Mouse (Mus musculus): ENCODE results near the gene Olfr370. TPM values are rescaled to one million over a fixed set of nuclear protein-coding genes. Genes with fewer than 3 reads are reported as not detected.

The Olfr370 gene
- total and polyA plus RNA-seq, 2 experiments, result not detected

GRCm38 (mm10) chr8:83562669-83563068, 27.1 kb downstream of the Olfr370 start:
- peaks cover 5% of the 10 kb centered on the region for H3K4me1 ChIP-seq (ENCODE audit: control insufficient read depth, insufficient read depth, low read length)
- WGBS, result 79% methylated on average over 3 of the region's 3 CpGs
- no peak for TF ChIP-seq CTCF (IDR thresholded peaks at IDR 0.05; ENCODE audit: low read depth, low read length)
- TF ChIP-seq POLR2A (IDR thresholded peaks at IDR 0.05; ENCODE audit: extremely low read depth, insufficient read depth, low read length), result no peak

GRCm38 (mm10) chr8:83563246-83563645, 27.7 kb downstream of the Olfr370 start:
- Histone ChIP-seq H3K27me3 (ENCODE audit: control insufficient read depth, insufficient read depth, low read length) (no peaks in the 10 kb centered on the region), H3K9ac (ENCODE audit: low read depth, low read length) (no peak overlapping the region), H3K79me2 (ENCODE audit: control insufficient read depth, insufficient read depth, low read length) (peaks cover 16% of the 10 kb centered on the region; the same call in 1 of the 2 replicates), H3K36me3 (ENCODE audit: control insufficient read depth, insufficient read depth, low read length) (no peaks in the 10 kb centered on the region), H3K27ac (replicated peaks; ENCODE audit: insufficient read depth, low read depth, low read length) (no peak overlapping the region), H3K4me1 (ENCODE audit: control insufficient read depth, insufficient read depth, low read length) (peaks cover 7% of the 10 kb centered on the region), H3K4me3 (ENCODE audit: insufficient read depth, low read depth, low read length) (no peak overlapping the region)
- TF ChIP-seq CTCF (IDR thresholded peaks at IDR 0.05; ENCODE audit: low read depth, low read length) (no peak), POLR2A (IDR thresholded peaks at IDR 0.05; ENCODE audit: extremely low read depth, insufficient read depth, low read length) (no peak)
- DNase-seq (ENCODE audit: extremely low read depth, low read depth, low spot score), result no peak
- 73% methylated on average over 4 of the region's 4 CpGs for WGBS

More at GRCm38 (mm10) chr8:83562669-83563068, 27.1 kb downstream of the Olfr370 start:
- Histone ChIP-seq H3K9ac (ENCODE audit: low read depth, low read length) (no peak overlapping the region), H3K27me3 (ENCODE audit: control insufficient read depth, insufficient read depth, low read length) (no peaks in the 10 kb centered on the region), H3K4me3 (ENCODE audit: insufficient read depth, low read depth, low read length) (no peak overlapping the region), H3K27ac (replicated peaks; ENCODE audit: insufficient read depth, low read depth, low read length) (no peak overlapping the region), H3K79me2 (ENCODE audit: control insufficient read depth, insufficient read depth, low read length) (peaks cover 11% of the 10 kb centered on the region; the same call in 1 of the 2 replicates), H3K36me3 (ENCODE audit: control insufficient read depth, insufficient read depth, low read length) (no peaks in the 10 kb centered on the region)
- no peak for DNase-seq (ENCODE audit: extremely low read depth, low read depth, low spot score)

GRCm38 (mm10) chr8:83565731-83566375, 30.3 kb downstream of the Olfr370 start:
- no peak for DNase-seq (ENCODE audit: extremely low read depth, low read depth, low spot score)
- 79% methylated on average over 9 of the region's 9 CpGs for WGBS
- Histone ChIP-seq H3K27ac (replicated peaks; ENCODE audit: insufficient read depth, low read depth, low read length) (no peak overlapping the region), H3K9ac (ENCODE audit: low read depth, low read length) (no peak overlapping the region), H3K36me3 (ENCODE audit: control insufficient read depth, insufficient read depth, low read length) (no peaks in the 10 kb centered on the region), H3K4me3 (ENCODE audit: insufficient read depth, low read depth, low read length) (no peak overlapping the region), H3K4me1 (ENCODE audit: control insufficient read depth, insufficient read depth, low read length) (peaks cover 9% of the 10 kb centered on the region), H3K79me2 (ENCODE audit: control insufficient read depth, insufficient read depth, low read length) (peaks cover 22% of the 10 kb centered on the region; the same call in 1 of the 2 replicates), H3K27me3 (ENCODE audit: control insufficient read depth, insufficient read depth, low read length) (no peaks in the 10 kb centered on the region)
- TF ChIP-seq CTCF (IDR thresholded peaks at IDR 0.05; ENCODE audit: low read depth, low read length) (peak; percentile 31; the same call in 1 of the 2 replicates), POLR2A (IDR thresholded peaks at IDR 0.05; ENCODE audit: extremely low read depth, insufficient read depth, low read length) (no peak)

GRCm38 (mm10) chr8:83566469-83567395, 31.2 kb downstream of the Olfr370 start, which contains the start of gene Ndufb7:
Gene Ndufb7 (plus strand): TSS chr8:83566671.
- Histone ChIP-seq H3K4me3 (ENCODE audit: insufficient read depth, low read depth, low read length) (peak within 1 kb of the TSS; percentile 75), H3K79me2 (ENCODE audit: control insufficient read depth, insufficient read depth, low read length) (peaks cover 24% of the 10 kb centered on the region; the same call in 1 of the 2 replicates), H3K27me3 (ENCODE audit: control insufficient read depth, insufficient read depth, low read length) (no peaks in the 10 kb centered on the region), H3K36me3 (ENCODE audit: control insufficient read depth, insufficient read depth, low read length) (no peaks in the 10 kb centered on the region), H3K4me1 (ENCODE audit: control insufficient read depth, insufficient read depth, low read length) (peaks cover 9% of the 10 kb centered on the region), H3K27ac (replicated peaks; ENCODE audit: insufficient read depth, low read depth, low read length) (peak within 1 kb of the TSS; percentile 91), H3K9ac (ENCODE audit: low read depth, low read length) (peak within 1 kb of the TSS; percentile 87)
- WGBS, result under 1% methylated on average over 48 of the region's 48 CpGs
- peak; percentile 59 for TF ChIP-seq POLR2A (IDR thresholded peaks at IDR 0.05; ENCODE audit: extremely low read depth, insufficient read depth, low read length)
- TF ChIP-seq CTCF (IDR thresholded peaks at IDR 0.05; ENCODE audit: low read depth, low read length), result peak; percentile 94
- peak; percentile 76 for DNase-seq (ENCODE audit: extremely low read depth, low read depth, low spot score)

- peak overlapping the region; percentile 75; the same call in 1 of the 2 replicates for H3K4me3 ChIP-seq (ENCODE audit: insufficient read depth, low read depth, low read length)
- H3K27me3 ChIP-seq (ENCODE audit: control insufficient read depth, insufficient read depth, low read length), result no peaks in the 10 kb centered on the region
- no peak overlapping the region for H3K27ac ChIP-seq (replicated peaks; ENCODE audit: insufficient read depth, low read depth, low read length)
- DNase-seq (ENCODE audit: extremely low read depth, low read depth, low spot score), result no peak
- H3K4me1 ChIP-seq (ENCODE audit: control insufficient read depth, insufficient read depth, low read length), result peaks cover 9% of the 10 kb centered on the region
- H3K9ac ChIP-seq (ENCODE audit: low read depth, low read length), result peak overlapping the region; percentile 87
- H3K36me3 ChIP-seq (ENCODE audit: control insufficient read depth, insufficient read depth, low read length), result no peaks in the 10 kb centered on the region; the same call in 1 of the 2 replicates
- 60% methylated on average over 3 of the region's 3 CpGs for WGBS
- H3K79me2 ChIP-seq (ENCODE audit: control insufficient read depth, insufficient read depth, low read length), result peaks cover 32% of the 10 kb centered on the region; the same call in 1 of the 2 replicates
- TF ChIP-seq POLR2A (IDR thresholded peaks at IDR 0.05; ENCODE audit: extremely low read depth, insufficient read depth, low read length) (no peak), CTCF (IDR thresholded peaks at IDR 0.05; ENCODE audit: low read depth, low read length) (no peak)
Measured at GRCm38 (mm10) chr8:83567668-83568067, 32.1 kb downstream of the Olfr370 start.

Measured in liver, adult 2 months (tissue).